Mouse (Mus musculus) G1E (cell line): ENCODE data around the gene Acbd5. TPM values are rescaled to one million over a fixed set of nuclear protein-coding genes. Genes with fewer than 3 reads are reported as not detected.

Experiments
- ATAC-seq: 2 replicates; pipeline ENCODE4 v1.8.0; 2016; ENCODE audit warnings: mild to moderate bottlenecking; ENCODE audit not compliant: insufficient number of reproducible peaks, poor library complexity, low FRiP score, severe bottlenecking; ENCODE audit errors: extremely low read depth
- DNase-seq: peaks from one replicate; pipeline ENCODE4 v3.0.0; 2012; ENCODE audit warnings: low spot score
- H3K27me3 ChIP-seq: 2 replicates; pipeline ENCODE4 v1.6.1; 2012; ENCODE audit warnings: mild to moderate bottlenecking, low read length, inconsistent platforms; ENCODE audit not compliant: insufficient read depth
- H3K36me3 ChIP-seq: replicated peaks from 2 replicates; pipeline ENCODE3; 2012; ENCODE audit warnings: mild to moderate bottlenecking, inconsistent platforms
- H3K4me1 ChIP-seq: 2 replicates; pipeline ENCODE4 v1.6.1; 2012; ENCODE audit warnings: low read depth, low read length, inconsistent platforms, mixed read lengths; ENCODE audit not compliant: insufficient read depth
- H3K4me3 ChIP-seq: 2 replicates; pipeline ENCODE4 v1.5.1; 2012; ENCODE audit warnings: low read depth, mild to moderate bottlenecking, inconsistent platforms, low read length, moderate library complexity, mixed read lengths
- H3K9me3 ChIP-seq: replicated peaks from 2 replicates; pipeline ENCODE4 v1.6.1; 2012; ENCODE audit warnings: inconsistent platforms
- CTCF ChIP-seq: IDR thresholded peaks from 2 replicates; pipeline ENCODE4 v1.5.1; 2012; ENCODE audit warnings: low read depth, low read length, inconsistent platforms, mixed read lengths
- GATA1 ChIP-seq: IDR thresholded peaks from 2 replicates; pipeline ENCODE4 v1.6.1; 2012; ENCODE audit warnings: borderline replicate concordance, low read length, inconsistent platforms, mixed read lengths
- GATA2 ChIP-seq: IDR thresholded peaks from 2 replicates; pipeline ENCODE4 v1.6.1; 2012; ENCODE audit warnings: low read depth, low read length, inconsistent platforms, borderline replicate concordance
- POLR2AphosphoS5 ChIP-seq: IDR thresholded peaks from 2 replicates; pipeline ENCODE4 v1.6.1; 2012; ENCODE audit warnings: low read depth, low read length, inconsistent platforms; ENCODE audit not compliant: insufficient replicate concordance
- TAL1 ChIP-seq: conservative IDR thresholded peaks from 2 replicates; pipeline ENCODE4 v1.6.1; 2012; ENCODE audit warnings: low read depth, low read length, inconsistent platforms, mixed read lengths
- polyA plus RNA-seq: library from polyadenylated mRNA; stranded (reverse); fragments of >175 nt; gene quantifications from 2 replicates; pipeline ENCODE4 v1.2.3, GENCODE M21; 2012
- total RNA-seq, 2 experiments: library from RNA; stranded (forward) in 1 of 2; stranded (reverse) in 1 of 2; fragments of 200-1000 nt in 1 of 2; fragments of >200 nt in 1 of 2; fragmentation: Nextera tagmentation in 1 of 2; gene quantifications; 2 replicates each; pipeline ENCODE4 v1.2.3; 2014 to 2017

Gene Acbd5
- total and polyA plus RNA-seq, 3 experiments: 5.2 to 25.1 (median 17.2) TPM

DNA sequence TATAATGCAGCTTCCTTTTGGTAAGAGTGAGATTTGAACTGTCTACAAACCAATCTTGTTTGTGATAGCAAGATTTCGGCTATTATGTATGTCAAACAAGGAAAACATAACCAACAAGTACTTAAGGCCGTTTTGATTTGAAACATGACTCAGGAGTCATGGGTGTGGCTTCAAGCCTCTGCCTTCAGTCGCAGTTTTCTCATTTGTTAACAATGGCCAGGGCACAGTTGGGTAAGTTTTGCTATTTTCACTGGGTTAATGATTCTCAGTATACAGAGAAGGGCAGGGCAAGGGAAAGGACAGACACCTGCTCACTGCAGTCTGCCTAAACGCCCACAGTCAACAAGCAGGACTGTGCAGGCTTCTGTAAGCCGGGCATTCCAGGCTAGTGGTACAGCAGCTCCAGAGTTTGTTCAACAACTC, 87.2 kb downstream of the Acbd5 start:
- TF ChIP-seq CTCF (no peak), GATA2 (no peak), TAL1 (no peak), GATA1 (no peak), POLR2AphosphoS5 (no peak)
- peak; percentile 3 for DNase-seq
- ATAC-seq: no peak

DNA sequence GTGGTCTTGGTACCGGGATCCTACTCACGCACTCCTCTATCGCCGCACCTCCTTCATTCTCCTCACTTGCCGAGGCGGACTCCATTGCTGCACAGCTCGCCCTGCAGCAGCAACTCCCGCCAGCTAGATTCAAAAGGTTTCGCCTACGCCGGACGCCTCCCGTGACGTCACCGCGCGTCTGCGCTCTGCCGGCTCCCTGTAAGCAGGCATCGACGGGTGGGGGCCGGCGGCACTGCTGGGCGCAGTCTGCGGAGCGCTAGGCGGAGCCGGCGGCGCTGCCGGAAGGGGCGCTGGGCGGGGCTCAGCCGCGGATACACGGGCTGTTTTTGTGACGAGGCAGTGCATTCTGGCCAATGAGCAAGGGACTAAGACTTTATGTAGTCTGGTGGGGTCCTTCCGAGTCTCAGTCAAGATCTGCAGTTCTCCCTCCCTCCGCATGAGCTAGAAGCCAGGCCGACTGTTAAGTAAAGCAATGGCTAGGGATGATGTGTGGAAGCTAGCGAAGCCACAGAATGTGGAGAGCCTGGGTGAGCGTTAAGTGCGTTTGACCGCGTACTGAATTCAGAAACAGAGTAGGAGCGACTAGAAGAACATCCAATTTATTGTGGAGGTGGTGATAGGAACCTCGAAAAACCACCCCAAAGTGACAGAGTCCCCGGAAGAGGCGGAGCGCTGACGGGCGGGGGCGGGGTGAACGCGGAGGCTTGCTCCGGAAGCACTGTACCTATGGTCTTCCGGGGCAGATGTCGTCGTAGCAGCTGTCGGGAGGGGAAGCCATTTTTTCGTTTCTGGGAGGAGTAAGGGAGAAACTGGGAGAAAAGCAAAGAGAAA, 88.0 kb downstream of the Acbd5 start, which contains the start of the genes Mastl and Yme1l1:
Gene Mastl, minus strand, starts transcription at position 248 of the 831 bp plus-strand sequence.
Gene Yme1l1, plus strand, starts transcription at position 593 of the 831 bp plus-strand sequence.
- Histone ChIP-seq H3K4me1 (peaks cover 37% of the 10 kb centered on the region), H3K9me3 (no peaks in the 10 kb centered on the region), H3K27me3 (no peaks in the 10 kb centered on the region), H3K36me3 (peaks cover 25% of the 10 kb centered on the region), H3K4me3 (peak within 1 kb of the TSS; percentile 84)
- TF ChIP-seq TAL1: no peak
- TF ChIP-seq POLR2AphosphoS5: peak; percentile 28; the same call in 1 of the 2 replicates
- TF ChIP-seq GATA1: no peak
- no peak for TF ChIP-seq CTCF
- no peak for TF ChIP-seq GATA2
- ATAC-seq (peak; percentile 80), DNase-seq (peak; percentile 90)

More for the DNA sequence above, 87.2 kb downstream of the Acbd5 start:
- H3K36me3 ChIP-seq: peaks cover 28% of the 10 kb centered on the region
- peaks cover 37% of the 10 kb centered on the region for H3K4me1 ChIP-seq
- no peaks in the 10 kb centered on the region for H3K27me3 ChIP-seq
- H3K9me3 ChIP-seq: no peaks in the 10 kb centered on the region
- peak overlapping the region; percentile 84 for H3K4me3 ChIP-seq

- TF ChIP-seq POLR2AphosphoS5 (no peak), GATA1 (no peak)
Measured at GRCm38 (mm10) chr2:23156608-23157081, 88.7 kb downstream of the Acbd5 start.

More at GRCm38 (mm10) chr2:23156608-23157081, 88.7 kb downstream of the Acbd5 start:
- no peak for DNase-seq
- Histone ChIP-seq H3K27me3 (no peaks in the 10 kb centered on the region), H3K36me3 (peaks cover 26% of the 10 kb centered on the region), H3K9me3 (no peaks in the 10 kb centered on the region), H3K4me1 (peaks cover 37% of the 10 kb centered on the region), H3K4me3 (peak overlapping the region; percentile 84)
- peak; percentile 17 for ATAC-seq

Other genes with a start within 250 kb of the Acbd5 start
- gene Pdss1, start 172.6 kb upstream of the Acbd5 start, total RNA-seq (2014; fragmentation: Nextera tagmentation): 19.6 and 31.6 TPM in 2 replicates
- gene Pdss1, start 172.6 kb upstream of the Acbd5 start, total RNA-seq (2017): 21.9 and 25.7 TPM in 2 replicates
- gene Pdss1, start 172.6 kb upstream of the Acbd5 start, polyA plus RNA-seq: 13.5 and 13.7 TPM in 2 replicates
- 120 and 124 TPM in 2 replicates for gene Abi1, start 27.9 kb upstream of the Acbd5 start, total RNA-seq (2014; fragmentation: Nextera tagmentation)
- 138 and 144 TPM in 2 replicates for gene Abi1, start 27.9 kb upstream of the Acbd5 start, total RNA-seq (2017)
- gene Abi1, start 27.9 kb upstream of the Acbd5 start, polyA plus RNA-seq: 41.5 and 51.9 TPM in 2 replicates
- 18.6 and 20.7 TPM in 2 replicates for gene Mastl, start 87.9 kb downstream of the Acbd5 start, total RNA-seq (2014; fragmentation: Nextera tagmentation)
- gene Mastl, start 87.9 kb downstream of the Acbd5 start, total RNA-seq (2017): 16.3 and 19.8 TPM in 2 replicates
- 1.1 and 1.8 TPM in 2 replicates for gene Mastl, start 87.9 kb downstream of the Acbd5 start, polyA plus RNA-seq
- 186 and 206 TPM in 2 replicates for gene Yme1l1, start 88.2 kb downstream of the Acbd5 start, total RNA-seq (2014; fragmentation: Nextera tagmentation)
- 150 and 164 TPM in 2 replicates for gene Yme1l1, start 88.2 kb downstream of the Acbd5 start, total RNA-seq (2017)
- gene Yme1l1, start 88.2 kb downstream of the Acbd5 start, polyA plus RNA-seq: 3.8 and 5.9 TPM in 2 replicates
- not detected in 2 replicates for gene 4931423N10Rik, start 139.3 kb downstream of the Acbd5 start, total RNA-seq (2014; fragmentation: Nextera tagmentation)
- 0.16 and 0.29 TPM in 2 replicates for gene 4931423N10Rik, start 139.3 kb downstream of the Acbd5 start, total RNA-seq (2017)
- not detected in 2 replicates for gene 4931423N10Rik, start 139.3 kb downstream of the Acbd5 start, polyA plus RNA-seq